Mouse (Mus musculus) kidney, adult 18-20 months (tissue): ENCODE results near the gene Celf5.
A peak's percentile ranks its signal among the peaks of the same experiment; 100 is the strongest.

Experiments
- DNase-seq: peaks from one replicate; pipeline ENCODE4 v3.0.0; 2021

The Celf5 gene

DNA sequence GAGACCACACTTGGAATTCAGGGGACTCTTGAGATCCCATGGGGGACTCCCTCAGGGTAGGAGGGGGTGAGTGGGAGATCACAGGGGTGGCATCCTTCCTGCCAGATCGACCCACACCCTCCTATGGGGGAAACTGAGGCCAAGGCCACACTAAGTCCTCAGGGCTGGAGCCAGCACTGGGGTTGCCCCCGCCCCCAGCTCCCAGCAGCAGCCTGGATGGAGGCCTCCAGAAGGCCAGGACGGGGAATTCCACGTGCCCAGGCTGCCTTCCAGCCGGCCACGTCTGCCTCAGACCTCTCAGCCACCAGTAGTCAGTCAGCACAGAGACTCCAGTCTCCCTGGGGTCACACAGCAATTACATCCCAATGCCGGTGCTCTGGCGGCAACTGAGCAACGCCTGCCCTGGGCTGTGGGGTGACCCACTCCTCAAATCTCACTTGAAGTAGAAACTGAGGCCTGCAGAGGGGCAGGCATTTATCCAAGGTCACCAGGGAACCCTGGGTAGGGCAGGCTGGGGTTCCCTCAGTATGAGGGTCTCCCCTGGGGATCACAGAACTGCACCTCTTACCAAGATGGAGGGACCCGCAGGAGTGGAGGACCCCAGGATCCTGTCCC, 57.2 kb downstream of the Celf5 start:
- DNase-seq = peak; percentile 68

- DNase-seq = peak; percentile 84
These were observed 58.1 kb downstream of the Celf5 start for GRCm38 (mm10) chr10:81424246-81425051.

- peak; percentile 2 for DNase-seq
These were observed 58.8 kb downstream of the Celf5 start for GRCm38 (mm10) chr10:81423476-81424245.

DNA sequence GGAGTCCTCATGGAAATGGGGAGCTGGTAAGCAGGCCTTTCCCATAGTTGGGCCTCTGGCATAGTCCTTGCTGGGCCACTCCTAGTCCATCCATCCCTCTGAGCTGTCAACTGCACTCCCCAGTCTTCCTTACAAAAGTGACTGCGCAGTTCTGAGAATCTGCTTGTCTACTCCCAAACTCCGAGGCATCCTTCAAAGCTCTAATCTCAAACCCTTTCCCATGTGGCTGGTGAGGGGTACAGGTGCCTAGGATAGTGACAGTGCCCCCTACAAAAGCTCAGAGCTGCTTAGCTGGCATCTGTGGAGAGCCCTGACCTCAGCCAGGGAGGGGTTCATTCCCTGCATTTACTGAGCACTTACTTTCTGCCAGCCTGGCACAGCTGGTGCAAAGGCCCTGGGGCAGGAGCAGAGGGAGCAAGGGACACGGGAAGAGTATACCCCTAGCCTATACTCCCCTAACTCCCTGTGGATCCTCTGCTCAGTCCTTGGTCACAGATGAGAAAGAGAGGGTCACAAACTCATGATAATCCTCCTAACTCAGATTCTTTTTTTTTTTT, 59.8 kb downstream of the Celf5 start:
- DNase-seq = peak; percentile 2

GRCm38 (mm10) chr10:81422191-81422590, 60.3 kb downstream of the Celf5 start:
- peak; percentile 6 for DNase-seq

- no peak for DNase-seq
These were observed 60.8 kb downstream of the Celf5 start for GRCm38 (mm10) chr10:81421797-81422100.

- DNase-seq = peak; percentile 2
These were observed 61.3 kb downstream of the Celf5 start for GRCm38 (mm10) chr10:81421041-81421796.

GRCm38 (mm10) chr10:81420191-81420767, 62.2 kb downstream of the Celf5 start:
- DNase-seq = peak; percentile 4

GRCm38 (mm10) chr10:81419111-81419928, 63.2 kb downstream of the Celf5 start:
- peak; percentile 9 for DNase-seq

DNA sequence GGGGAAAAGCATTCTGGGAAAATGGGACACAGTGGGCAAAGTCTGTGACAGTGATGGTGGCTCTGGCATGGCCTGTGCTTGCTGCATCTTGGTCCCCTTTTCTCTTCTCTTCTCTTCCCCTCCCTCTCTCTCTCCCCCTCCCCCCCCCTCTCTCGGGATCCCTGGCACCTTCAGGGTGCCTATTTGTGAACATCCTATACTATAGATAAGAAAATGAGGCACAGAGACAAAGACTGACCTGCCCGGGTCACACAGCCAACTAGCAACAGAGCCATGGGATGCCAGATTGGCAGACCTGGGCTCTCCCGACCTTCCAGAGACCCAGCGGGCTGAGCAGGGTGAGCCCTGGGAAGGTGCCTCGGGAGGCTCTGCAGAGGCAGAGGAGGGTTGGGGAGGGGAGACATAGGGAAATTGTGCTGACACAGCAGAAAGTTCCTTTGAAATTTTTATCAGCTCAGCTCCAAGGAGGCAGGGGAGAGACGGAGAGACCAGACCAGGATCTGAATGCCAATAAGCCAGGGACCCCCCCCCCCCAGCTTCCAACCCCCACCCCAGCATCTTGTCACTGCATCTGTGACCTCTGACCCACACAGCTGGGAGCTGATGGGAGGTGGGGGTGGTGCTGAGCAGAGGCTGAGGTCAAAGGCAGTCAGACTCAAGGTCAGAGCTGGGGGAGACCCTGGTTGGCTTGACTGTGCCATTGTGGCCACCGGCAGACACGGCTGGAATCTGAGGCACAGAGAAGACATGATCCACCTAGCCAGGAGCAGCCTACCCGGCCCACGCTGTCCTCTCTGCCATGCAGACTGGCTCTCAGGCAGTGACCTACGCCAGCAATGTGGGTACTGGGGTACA, 64.1 kb downstream of the Celf5 start:
- peak; percentile 7 for DNase-seq

DNA sequence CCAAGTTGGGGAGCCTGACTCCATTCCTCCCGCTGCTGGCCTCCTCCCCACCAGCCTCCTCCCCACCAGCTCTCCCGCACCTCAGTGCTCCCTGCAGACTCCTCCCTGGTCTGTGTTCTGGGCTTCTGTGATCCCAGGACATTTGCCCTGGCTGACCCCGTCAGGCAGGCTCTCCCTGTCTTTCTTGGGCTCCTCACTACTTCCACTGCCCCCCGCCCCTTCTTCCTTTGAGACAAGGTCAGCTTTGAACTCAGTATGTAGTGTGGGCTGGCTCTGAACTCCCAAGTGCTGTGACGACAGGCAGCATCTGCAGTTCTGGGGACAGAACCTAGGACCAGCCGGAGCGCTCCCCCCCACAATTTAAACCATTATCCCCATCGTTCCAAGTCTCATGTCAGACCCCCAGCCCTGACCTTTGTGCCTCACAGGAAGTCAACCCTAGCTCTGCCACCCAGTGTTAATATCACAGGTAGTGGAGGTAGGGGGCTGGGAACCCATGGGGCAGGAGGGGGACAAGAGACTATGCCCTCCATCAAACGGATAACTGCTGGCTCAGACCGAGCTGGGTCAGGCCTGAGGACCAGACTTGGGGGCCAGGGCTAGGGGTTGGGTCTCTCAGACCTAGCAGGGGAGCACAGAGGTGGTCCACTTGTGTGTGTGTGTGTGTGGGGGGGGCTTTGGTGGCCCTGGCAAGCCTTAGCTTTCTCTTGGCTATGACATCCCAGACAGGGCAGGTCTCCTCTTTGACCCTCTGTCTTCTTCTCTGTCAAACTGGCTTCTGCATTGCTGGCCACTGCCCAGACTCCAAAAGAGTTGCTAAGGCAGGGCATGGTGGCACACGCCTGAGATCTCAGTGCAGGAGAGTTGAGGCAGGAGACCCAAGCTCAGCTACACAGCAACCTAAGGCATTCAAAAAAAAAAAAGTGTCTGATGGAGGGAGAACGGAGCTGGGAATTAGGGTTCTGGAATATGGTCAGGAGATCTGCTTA, 65.0 kb downstream of the Celf5 start:
- peak; percentile 14 for DNase-seq

DNA sequence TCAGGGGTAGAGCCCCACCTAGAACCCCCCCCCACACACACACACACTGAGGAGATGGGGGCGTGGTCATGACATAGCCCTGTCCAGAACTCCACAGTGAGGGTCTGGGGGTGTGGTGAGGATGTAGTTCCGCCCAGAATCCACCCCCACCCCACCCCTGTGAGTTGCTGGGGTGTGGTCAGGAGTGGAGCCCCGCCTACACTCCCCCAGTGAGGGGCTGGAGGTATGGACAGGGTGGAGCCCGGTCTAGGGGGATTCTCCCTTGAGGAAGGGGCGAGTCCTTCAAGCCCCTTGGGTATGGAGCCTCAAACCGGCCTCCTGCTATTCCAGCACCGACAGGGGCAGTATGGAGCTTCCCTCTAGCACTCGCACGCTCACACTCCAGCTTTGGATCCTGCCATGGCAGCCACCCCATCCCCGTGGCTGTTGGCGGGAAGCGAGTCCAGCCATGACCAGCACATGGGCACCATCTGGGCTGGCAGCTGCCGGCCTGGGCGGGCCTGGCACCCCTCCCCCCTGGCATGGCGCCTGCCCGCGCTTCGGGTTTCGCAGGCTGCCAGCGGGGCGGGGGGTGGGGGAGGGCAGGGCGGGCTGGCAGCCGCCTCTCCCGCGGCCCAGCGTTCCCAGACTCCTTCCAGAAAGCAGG, 65.8 kb downstream of the Celf5 start:
- DNase-seq = peak; percentile 88

DNA sequence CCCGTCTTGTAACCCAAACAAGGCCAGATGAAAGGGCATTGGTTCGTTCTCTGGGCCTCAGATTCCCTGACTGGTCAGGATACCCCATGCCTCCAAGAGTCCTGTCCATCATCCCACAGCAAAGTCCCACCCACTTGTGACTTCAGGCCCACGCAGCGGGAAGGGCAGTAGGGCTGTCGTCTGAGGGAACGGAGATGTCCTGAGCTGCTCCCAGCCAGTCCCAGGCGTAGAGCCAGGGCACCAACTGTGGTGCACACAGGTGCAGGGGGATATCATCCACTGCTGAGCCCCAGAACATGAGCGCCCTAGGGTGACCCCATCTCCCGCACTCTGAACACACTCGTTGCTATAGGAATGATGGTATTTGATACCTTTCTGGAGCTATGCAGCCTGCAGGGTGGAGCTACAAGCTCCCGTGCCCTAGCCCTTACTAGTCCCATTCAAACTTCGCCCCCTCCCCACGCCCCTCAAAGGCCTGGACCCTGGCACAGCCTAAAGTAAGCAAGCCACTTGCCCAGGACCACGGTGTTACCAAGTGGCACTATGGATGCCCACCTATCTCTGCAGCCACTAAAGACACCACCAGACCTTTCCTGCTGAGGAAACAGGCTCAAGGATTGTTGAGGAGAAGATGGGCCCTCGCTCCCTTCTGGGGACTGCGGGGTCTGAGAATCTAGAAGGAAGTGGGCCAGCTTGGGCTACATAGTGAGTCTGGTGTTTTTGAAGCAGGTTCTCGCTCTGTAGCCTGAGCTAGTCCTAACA, 66.8 kb downstream of the Celf5 start:
- peak; percentile 53 for DNase-seq

GRCm38 (mm10) chr10:81415146-81415545, 67.4 kb downstream of the Celf5 start:
- DNase-seq = no peak

GRCm38 (mm10) chr10:81414682-81415081, 67.8 kb downstream of the Celf5 start:
- peak; percentile 66 for DNase-seq

- DNase-seq = peak; percentile 93
These were observed 68.9 kb downstream of the Celf5 start for GRCm38 (mm10) chr10:81413310-81414261.
